Mouse (Mus musculus) CH12.LX (cell line): Measurements from ENCODE around the gene Birc3. TPM values are rescaled to one million over a fixed set of nuclear protein-coding genes. Genes with fewer than 3 reads are reported as not detected.

Experiments
- DNase-seq: peaks from one replicate; pipeline ENCODE4 v3.0.0-alpha.2; 2013; ENCODE audit errors: extremely low read depth
- H3K27ac ChIP-seq: 2 replicates; pipeline ENCODE4 v1.5.1; 2012; ENCODE audit warnings: low read depth, mild to moderate bottlenecking, control low read depth, moderate library complexity; ENCODE audit not compliant: insufficient read depth
- H3K27me3 ChIP-seq: replicated peaks from 2 replicates; pipeline ENCODE3; 2012; ENCODE audit warnings: inconsistent platforms
- H3K36me3 ChIP-seq, 2 experiments: replicated peaks in 1 of 2; 2 replicates each; pipeline versions ENCODE3 to v1.6.1; 2012; ENCODE audit warnings: inconsistent platforms in 1 of 2, low read length in 1 of 2, mild to moderate bottlenecking in 1 of 2, mixed read lengths in 1 of 2, moderate library complexity in 1 of 2; ENCODE audit not compliant: control insufficient read depth in 1 of 2, insufficient read depth in 1 of 2
- H3K4me1 ChIP-seq, 2 experiments: 2 replicates each; pipeline ENCODE4 v1.6.1; 2012; ENCODE audit warnings: inconsistent platforms in 1 of 2, moderate library complexity in 1 of 2; ENCODE audit not compliant: insufficient read depth in 2 of 2, control insufficient read depth in 1 of 2
- H3K4me2 ChIP-seq: 2 replicates; pipeline ENCODE4 v1.6.1; 2012; ENCODE audit warnings: low read depth, mild to moderate bottlenecking, control low read depth; ENCODE audit not compliant: poor library complexity, insufficient read depth, severe bottlenecking
- H3K4me3 ChIP-seq, 3 experiments: fragments of 150-350 bp in 1 of 3; sonication (generic) in 1 of 3; replicated peaks in 1 of 3; 2 replicates each; pipeline versions ENCODE3 to v1.5.1; 2011 to 2012; ENCODE audit warnings: low read depth in 2 of 3, low read length in 2 of 3, mild to moderate bottlenecking in 2 of 3, moderate library complexity in 2 of 3, control low read depth in 1 of 3, improper control_type of control experiment in 1 of 3, inconsistent platforms in 1 of 3, mixed read lengths in 1 of 3; ENCODE audit not compliant: poor library complexity in 1 of 3
- H3K79me2 ChIP-seq: replicated peaks from 2 replicates; pipeline ENCODE4 v1.6.1; 2012; ENCODE audit warnings: mild to moderate bottlenecking, moderate library complexity; ENCODE audit not compliant: control insufficient read depth, poor library complexity, insufficient read depth, severe bottlenecking; ENCODE audit errors: extremely low read depth
- H3K9ac ChIP-seq: 2 replicates; pipeline ENCODE4 v1.6.1; 2012; ENCODE audit warnings: low read depth, mild to moderate bottlenecking, control low read depth, moderate library complexity; ENCODE audit not compliant: insufficient read depth
- H3K9me3 ChIP-seq: replicated peaks from 2 replicates; pipeline ENCODE3; 2012; ENCODE audit warnings: low read length, inconsistent platforms, mixed read lengths
- CHD1 ChIP-seq: IDR thresholded peaks from 2 replicates; pipeline ENCODE4 v1.6.1; 2012; ENCODE audit warnings: low read depth, low read length, improper control_type of control experiment, inconsistent platforms
- CHD2 ChIP-seq: IDR thresholded peaks from 2 replicates; pipeline ENCODE4 v1.6.1; 2011; ENCODE audit warnings: low read length, improper control_type of control experiment
- E2F4 ChIP-seq: IDR thresholded peaks from 2 replicates; pipeline ENCODE4 v1.6.1; 2011; ENCODE audit warnings: low read depth, low read length, improper control_type of control experiment; ENCODE audit not compliant: insufficient replicate concordance
- ETS1 ChIP-seq: conservative IDR thresholded peaks from 2 replicates; pipeline ENCODE4 v1.6.1; 2012; ENCODE audit warnings: low read depth, mild to moderate bottlenecking, inconsistent platforms, low read length, improper control_type of control experiment, moderate library complexity
- GABPA ChIP-seq: IDR thresholded peaks from 2 replicates; pipeline ENCODE4 v1.6.1; 2012; ENCODE audit warnings: low read depth, low read length, improper control_type of control experiment, inconsistent platforms; ENCODE audit not compliant: insufficient replicate concordance
- JUND ChIP-seq: conservative IDR thresholded peaks from 2 replicates; pipeline ENCODE4 v1.6.1; 2011; ENCODE audit warnings: low read depth, low read length, improper control_type of control experiment
- KAT2A ChIP-seq: IDR thresholded peaks from 2 replicates; pipeline ENCODE4 v1.6.1; 2012; ENCODE audit warnings: low read length, improper control_type of control experiment, inconsistent platforms; ENCODE audit not compliant: insufficient replicate concordance
- MAX ChIP-seq: IDR thresholded peaks from 2 replicates; pipeline ENCODE4 v1.6.1; 2011; ENCODE audit warnings: low read length, improper control_type of control experiment
- MAZ ChIP-seq: IDR thresholded peaks from 2 replicates; pipeline ENCODE4 v1.6.1; 2012; ENCODE audit warnings: low read depth, mild to moderate bottlenecking, inconsistent platforms, low read length, improper control_type of control experiment, moderate library complexity
- MXI1 ChIP-seq: IDR thresholded peaks from 2 replicates; pipeline ENCODE4 v1.6.1; 2011; ENCODE audit warnings: mild to moderate bottlenecking, low read depth, low read length, improper control_type of control experiment
- NELFE ChIP-seq: IDR thresholded peaks from 2 replicates; pipeline ENCODE4 v1.6.1; 2011; ENCODE audit warnings: low read depth, low read length, improper control_type of control experiment
- POLR2A ChIP-seq: IDR thresholded peaks from 2 replicates; pipeline ENCODE4 v1.6.1; 2011; ENCODE audit warnings: low read depth, mild to moderate bottlenecking, improper control_type of control experiment, low read length
- POLR2AphosphoS2 ChIP-seq: IDR thresholded peaks from 2 replicates; pipeline ENCODE4 v1.6.1; 2011; ENCODE audit warnings: low read depth, low read length, improper control_type of control experiment
- RAD21 ChIP-seq: IDR thresholded peaks from 2 replicates; pipeline ENCODE4 v1.6.1; 2011; ENCODE audit warnings: low read depth, mild to moderate bottlenecking, low read length, improper control_type of control experiment, moderate library complexity
- RCOR1 ChIP-seq: conservative IDR thresholded peaks from 2 replicates; pipeline ENCODE4 v1.6.1; 2012; ENCODE audit warnings: low read depth, mild to moderate bottlenecking, inconsistent platforms, low read length, improper control_type of control experiment
- SIN3A ChIP-seq: IDR thresholded peaks from 2 replicates; pipeline ENCODE4 v1.6.1; 2012; ENCODE audit warnings: low read length, improper control_type of control experiment, inconsistent platforms
- TCF12 ChIP-seq: IDR thresholded peaks from 2 replicates; pipeline ENCODE4 v1.6.1; 2014; ENCODE audit warnings: low read depth, mild to moderate bottlenecking, inconsistent platforms, low read length, improper control_type of control experiment
- USF1 ChIP-seq: IDR thresholded peaks from 2 replicates; pipeline ENCODE4 v1.6.1; 2014; ENCODE audit warnings: low read depth, mild to moderate bottlenecking, inconsistent platforms, low read length, improper control_type of control experiment
- USF2 ChIP-seq: conservative IDR thresholded peaks from 2 replicates; pipeline ENCODE4 v1.6.1; 2011; ENCODE audit warnings: low read depth, low read length, improper control_type of control experiment
- dilution Hi-C: fragments of 300-500 bp; cut with MboI; formaldehyde crosslinking; loops from 2 replicates; pipeline ENCODE4 v1.14.3; 2020; ENCODE audit warnings: low sequenced_read_pairs; ENCODE audit not compliant: extremely low pct_unique_long_range_greater_than_20kb, extremely low pct_ligation_motif_present
- in situ Hi-C: fragments of 300-500 bp; cut with MboI; formaldehyde crosslinking; loops from 3 replicates; pipeline ENCODE4 v1.14.3; 2019; ENCODE audit warnings: low sequenced_read_pairs, low pct_ligation_motif_present, low pct_unique_long_range_greater_than_20kb, mixed read lengths
- polyA plus RNA-seq: library from polyadenylated mRNA; unstranded; fragments of >175 nt; gene quantifications from 2 replicates; pipeline ENCODE4 v1.2.1, GENCODE M21; 2012; ENCODE audit warnings: low read depth; ENCODE audit not compliant: insufficient read length
- total RNA-seq, 2 experiments: library from RNA; depleted of rRNA; stranded (reverse); fragments of 300-350 nt in 1 of 2; fragments of >200 nt in 1 of 2; gene quantifications; 2 replicates each; pipeline ENCODE4 v1.2.3; 2012 to 2014

Gene Birc3
- total and polyA plus RNA-seq, 3 experiments: 67.9 to 80.0 (median 73.2) TPM

DNA sequence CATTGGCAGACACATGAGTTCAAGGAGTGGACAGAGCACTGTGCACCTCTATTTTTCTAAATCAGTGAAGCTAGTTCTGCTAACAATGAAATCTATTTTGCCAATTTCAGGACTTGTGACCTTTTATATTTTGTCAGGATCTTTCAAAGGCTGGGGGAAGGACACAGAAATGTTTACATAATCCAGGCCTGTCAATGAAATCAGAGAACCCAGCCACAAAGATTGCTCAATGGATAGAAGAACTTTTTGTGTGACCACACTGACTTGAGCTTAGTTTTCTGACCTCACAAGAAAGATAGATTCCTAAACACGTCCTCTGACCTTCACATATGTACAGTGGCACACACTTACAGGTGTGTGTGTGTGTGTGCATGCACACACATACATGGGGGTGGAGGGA is 18.2 kb upstream of the Birc3 start:
- TF ChIP-seq ETS1 (no peak), TCF12 (no peak)
- Histone ChIP-seq H3K4me2 (no peak overlapping the region), H3K9me3 (peaks cover 16% of the 10 kb centered on the region), H3K4me1 (no peaks in the 10 kb centered on the region), H3K4me3 (no peak overlapping the region), H3K27ac (no peak overlapping the region), H3K79me2 (no peaks in the 10 kb centered on the region), H3K27me3 (no peaks in the 10 kb centered on the region), H3K9ac (no peak overlapping the region), H3K36me3 (no peaks in the 10 kb centered on the region)
- DNase-seq: no peak
- in situ Hi-C loops: loop anchor here (10.0 kb wide), 2 partner anchors 66 to 286 kb away; no protein-coding TSS in a partner anchor
- dilution Hi-C loops: no loop called here

DNA sequence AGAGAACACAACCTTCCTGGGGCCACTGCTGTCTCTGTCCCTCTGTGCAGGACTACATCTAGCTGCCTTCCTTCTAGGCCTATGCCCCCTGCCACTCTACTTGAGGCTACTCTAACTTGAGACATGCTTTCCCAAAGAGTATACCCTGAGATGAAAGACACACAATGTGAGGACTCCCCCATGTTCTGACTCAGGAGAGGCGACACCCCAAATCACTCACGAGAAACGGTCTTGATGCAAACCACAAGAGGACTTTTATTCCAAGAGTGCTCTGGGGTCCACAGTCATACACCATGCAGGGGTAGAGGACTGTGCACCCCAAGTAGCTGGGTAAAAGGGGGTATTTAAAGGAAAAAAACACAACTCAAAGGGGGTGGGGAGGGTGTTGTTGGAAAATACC is 11.4 kb upstream of the Birc3 start:
- TF ChIP-seq MXI1 (no peak), USF2 (no peak), NELFE (no peak), CHD1 (no peak), E2F4 (no peak), USF1 (no peak), JUND (no peak), GABPA (no peak), KAT2A (no peak), RCOR1 (no peak), MAZ (no peak), POLR2AphosphoS2 (no peak), SIN3A (no peak), RAD21 (no peak), CHD2 (no peak), TCF12 (no peak), MAX (no peak), POLR2A (no peak)
- no peak for DNase-seq
- H3K4me3 ChIP-seq: no peak overlapping the region
- H3K4me2 ChIP-seq: no peak overlapping the region
- H3K9me3 ChIP-seq: peaks cover 18% of the 10 kb centered on the region
- peaks cover 0 to 3% of the 10 kb centered on the region in 2 experiments; a peak in 1 of 4 replicates for H3K4me1 ChIP-seq
- no peaks in the 10 kb centered on the region for H3K79me2 ChIP-seq
- H3K36me3 ChIP-seq: no peaks in the 10 kb centered on the region
- in situ Hi-C loops: no loop called here
- H3K27me3 ChIP-seq: no peaks in the 10 kb centered on the region
- dilution Hi-C loops: no loop called here
- H3K9ac ChIP-seq: no peak overlapping the region
- H3K27ac ChIP-seq: no peak overlapping the region
